8 mouse cellular contexts compared by ENCODE assay signal in the genomic region with DNA sequence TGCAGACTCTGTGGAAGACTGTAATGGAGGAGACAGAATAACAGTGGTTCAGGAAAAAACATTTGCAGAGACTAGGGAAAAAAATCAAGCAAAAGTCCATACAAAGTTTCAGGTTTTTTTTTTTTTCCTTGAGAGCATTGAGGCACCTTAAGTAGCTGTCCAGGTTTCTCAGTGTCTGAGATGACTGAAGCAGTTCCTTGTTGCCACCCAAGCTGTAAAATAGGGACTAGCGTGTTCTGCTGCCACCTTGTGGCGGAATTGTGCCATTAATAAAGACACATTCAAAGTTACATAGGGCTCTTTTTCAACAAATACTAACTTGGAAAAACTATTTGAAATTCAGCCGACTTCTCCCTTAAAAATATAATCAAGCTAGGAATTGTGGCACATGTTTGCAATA. TPM values are rescaled to one million over a fixed set of nuclear protein-coding genes. Genes with fewer than 3 reads are reported as not detected.
DNase-seq lines count a peak whose midpoint lies in the region.

No protein-coding gene starts in this region.

- peak; percentile 88 for DNase-seq in CD4-positive, CD25-positive, alpha-beta regulatory T cell, adult 2 months (ENCODE audit: low read depth, low spot score)
- DNase-seq in MN1 (ENCODE audit: low spot score) = peak; percentile 67
- DNase-seq in cerebellum, adult 9-10 months = peak; percentile 80
- DNase-seq in gastrocnemius, adult 8-10 months (ENCODE audit: low spot score in 2 of 2) = peak; percentile 27 to 37
- peak; percentile 68 to 91 for DNase-seq in layer of hippocampus, adult 18-20 months (ENCODE audit: low spot score in 2 of 2)
- peak; percentile 82 for DNase-seq in lung, postnatal 10 days
- DNase-seq in right cerebral cortex, postnatal 4 days = peak; percentile 87
- DNase-seq in yolk sac, embryonic 10.5 days (ENCODE audit: low spot score) = peak; percentile 54

RNA-seq across cellular contexts. Expression of a gene that starts 4.8 kb away (rescaled TPM):
- total RNA-seq in gastrocnemius, adult 8-10 months (2022) = 10 to 100 TPM; 23.0 to 36.2 (median 30.3) TPM
- total RNA-seq in layer of hippocampus, adult 18-20 months (2021) = 10 to 100 TPM; 68.9 to 72.2 TPM

RNA-seq across cellular contexts. Expression of a gene that starts 29.3 kb away (rescaled TPM):
- 10 to 100 TPM; 27.0 to 35.1 (median 31.5) TPM for total RNA-seq in gastrocnemius, adult 8-10 months (2022)
- total RNA-seq in layer of hippocampus, adult 18-20 months (2021) = 10 to 100 TPM; 75.4 to 77.1 TPM

RNA-seq across cellular contexts. Expression of a gene that starts 54.9 kb away (rescaled TPM):
- not detected for total RNA-seq in gastrocnemius, adult 8-10 months (2022)
- under 1 TPM; 0.32 to 0.36 TPM for total RNA-seq in layer of hippocampus, adult 18-20 months (2021)

Comparison
In these comparisons a context has a peak if more than half of its experiments do, and no peak if none do; other contexts are left out.
1. Peak in every context shown above with its lines: DNase-seq.
2. DNase-seq: peak in every context shown above with its lines; median percentile 88 in CD4-positive, CD25-positive, alpha-beta regulatory T cell, adult 2 months; 87 in right cerebral cortex, postnatal 4 days; 82 in lung, postnatal 10 days; 80 in cerebellum, adult 9-10 months; 80 in layer of hippocampus, adult 18-20 months; 67 in MN1; 54 in yolk sac, embryonic 10.5 days; 32 in gastrocnemius, adult 8-10 months.